Mouse (Mus musculus): ENCODE data around the gene Gm3159.
"Not testable (repeated sequence)": the region's sequence is repeated elsewhere in the genome, so short reads cannot be mapped to it uniquely, and the experiment has no call there.

Gene Gm3159

DNA sequence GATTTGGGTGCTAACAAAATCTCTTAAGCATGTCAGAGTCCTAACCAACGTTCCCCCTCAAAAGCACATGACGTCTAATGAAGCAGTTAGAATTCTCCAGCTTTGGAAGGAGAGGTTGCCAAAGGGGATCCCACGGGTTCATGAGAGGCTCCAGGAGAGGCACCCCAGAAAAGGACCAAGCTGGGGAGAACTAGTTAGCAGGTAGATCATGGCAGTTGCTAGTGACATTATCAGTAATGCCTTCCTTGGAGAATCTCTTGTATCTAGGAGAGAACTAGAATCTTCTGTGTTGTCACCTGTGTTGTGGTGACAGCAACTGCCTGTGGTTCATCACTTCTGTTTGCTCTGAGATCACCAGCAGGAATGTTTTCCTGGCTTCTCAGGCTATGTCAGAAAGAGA, at the start of gene Gm3159:
Gm3159 (plus strand) TSS at position 301 of the 400 bp plus-strand sequence.
- in situ Hi-C loops (cut with MboI, MseI) = not testable (repeated sequence)

DNA sequence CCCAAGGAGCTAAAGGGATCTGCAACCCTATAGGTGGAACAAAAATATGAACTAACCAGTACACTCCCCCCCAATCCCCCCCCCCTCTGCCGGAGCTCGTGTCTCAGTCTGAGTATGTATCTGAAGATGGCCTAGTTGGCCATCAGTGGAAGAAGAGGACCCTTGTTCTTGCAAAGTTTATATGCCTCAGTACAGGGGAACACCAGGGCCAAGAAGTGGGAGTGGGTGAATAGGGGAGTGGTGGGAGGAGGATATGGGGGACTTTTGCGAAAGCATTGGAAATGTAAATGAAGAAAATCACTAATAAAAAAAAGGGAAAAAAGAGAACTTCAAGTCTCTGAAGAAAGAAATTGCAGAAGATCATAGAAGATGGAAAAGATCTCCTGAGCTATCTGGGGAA, 28.3 kb upstream of the Gm3159 start:
- in situ Hi-C loops (cut with MboI, MseI) = loop anchor here (10.0 kb wide), 1 partner anchor 224 kb away; no protein-coding TSS in a partner anchor

DNA sequence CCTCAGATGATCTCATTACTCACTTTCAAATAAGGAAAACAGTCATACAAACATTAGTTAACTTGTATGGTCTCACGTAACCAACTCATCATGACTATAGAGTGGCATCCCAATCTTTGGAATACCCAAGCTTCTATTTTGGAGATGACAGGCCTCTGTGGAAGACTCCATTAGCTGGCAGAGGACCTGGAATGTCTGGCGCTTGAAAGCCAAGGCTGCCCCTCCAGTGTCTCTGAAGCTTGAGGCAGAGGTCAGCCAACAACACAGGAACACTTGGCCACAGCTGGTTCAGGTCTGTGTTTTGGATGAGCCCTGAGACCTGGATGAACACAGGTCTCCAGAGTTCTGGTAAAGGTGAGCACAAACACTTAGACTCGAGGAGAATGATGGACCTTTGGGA, 27.6 kb upstream of the Gm3159 start:
- in situ Hi-C loops (cut with MboI, MseI) = loop anchor here (10.0 kb wide), 1 partner anchor 225 kb away; no protein-coding TSS in a partner anchor

- in situ Hi-C loops (cut with MboI, MseI) = not testable (repeated sequence)
Measured at GRCm38 (mm10) chr14:4377871-4378270, 19.5 kb upstream of the Gm3159 start.

GRCm38 (mm10) chr14:4385606-4386005, 11.7 kb upstream of the Gm3159 start:
- in situ Hi-C loops (cut with MboI, MseI) = loop anchor here (5.0 kb wide), 1 partner anchor 447 kb away; no protein-coding TSS in a partner anchor

- in situ Hi-C loops (cut with MboI, MseI) = not testable (repeated sequence)
Measured at GRCm38 (mm10) chr14:4392841-4393530, 4.3 kb upstream of the Gm3159 start.

- in situ Hi-C loops (cut with MboI, MseI) = not testable (repeated sequence)
Measured at GRCm38 (mm10) chr14:4398624-4399023, 1.3 kb downstream of the Gm3159 start.

- in situ Hi-C loops (cut with MboI, MseI) = not testable (repeated sequence)
Measured at GRCm38 (mm10) chr14:4400115-4400789, 2.9 kb downstream of the Gm3159 start.

- in situ Hi-C loops (cut with MboI, MseI) = not testable (repeated sequence)
Measured at GRCm38 (mm10) chr14:4401245-4401644, 3.9 kb downstream of the Gm3159 start.

GRCm38 (mm10) chr14:4403840-4404239, 6.5 kb downstream of the Gm3159 start:
- in situ Hi-C loops (cut with MboI, MseI) = not testable (repeated sequence)

GRCm38 (mm10) chr14:4409939-4410338, 12.6 kb downstream of the Gm3159 start:
- in situ Hi-C loops (cut with MboI, MseI) = not testable (repeated sequence)

DNA sequence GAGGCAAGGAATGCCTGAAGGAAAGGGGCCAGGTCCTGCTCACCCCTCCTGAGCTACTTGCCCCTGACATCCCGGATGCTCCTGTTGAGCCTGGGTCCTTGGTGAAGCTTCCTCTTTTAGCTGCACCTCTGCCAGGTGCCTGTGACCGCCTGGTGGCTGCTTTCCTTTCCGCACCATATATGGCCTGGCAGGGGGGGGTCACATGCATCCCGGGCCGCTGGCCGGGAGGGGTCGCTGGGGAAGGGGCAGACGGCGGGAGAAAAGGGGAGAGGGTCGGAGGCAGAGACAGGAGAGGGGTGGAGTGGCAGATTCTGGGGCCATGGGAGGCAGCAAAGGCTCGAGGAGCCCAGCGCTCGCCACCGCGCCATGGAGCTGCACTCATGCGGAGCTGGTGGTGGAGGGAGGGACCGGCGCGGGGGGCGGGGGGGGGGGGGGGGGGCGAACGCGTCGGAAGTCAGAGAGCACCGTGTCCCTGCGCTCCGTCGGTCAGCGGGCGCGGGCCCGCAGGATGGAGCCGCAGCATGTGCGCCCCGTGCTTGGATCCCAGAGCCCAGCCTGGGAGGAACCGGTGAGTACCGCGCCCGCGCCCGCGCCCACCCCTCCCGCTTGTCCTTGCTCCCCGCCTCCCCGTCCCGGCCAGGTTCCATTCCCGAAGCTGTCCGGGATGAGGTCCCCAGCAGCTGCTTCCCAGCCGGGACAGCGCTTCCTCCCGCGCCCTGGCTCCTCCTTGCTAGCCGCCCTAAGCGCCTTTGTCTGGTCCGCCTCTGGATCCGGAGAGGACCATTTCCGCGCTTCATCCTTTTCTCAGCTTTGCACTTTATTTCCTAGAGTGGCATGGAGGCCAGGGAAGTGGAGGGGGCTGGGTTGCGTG, 17.9 kb downstream of the Gm3159 start, which contains the start of gene Gm3164:
Gm3164 (plus strand) TSS at position 484 of the 871 bp plus-strand sequence.
- in situ Hi-C loops (cut with MboI, MseI) = not testable (repeated sequence)

DNA sequence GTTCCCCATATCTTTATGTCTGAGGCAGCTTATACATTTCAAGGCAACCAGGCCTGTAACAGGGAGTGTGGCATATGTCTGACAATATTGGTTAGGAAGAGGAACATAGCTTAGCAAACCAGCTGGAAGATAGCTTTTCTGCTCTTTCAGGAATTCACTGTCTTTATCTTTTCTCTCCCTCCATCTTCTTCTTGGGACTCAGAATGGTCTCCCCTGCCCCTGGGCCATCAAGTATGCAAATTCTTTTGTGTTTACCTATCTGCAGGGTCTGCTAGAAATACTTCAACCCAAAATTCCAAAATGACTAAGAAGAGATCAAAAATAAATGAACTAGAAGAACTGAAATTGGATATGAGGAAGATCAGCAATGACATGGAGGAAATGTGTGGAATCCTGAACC, 33.4 kb downstream of the Gm3159 start, which contains the start of gene Gm3173:
Gm3173 (plus strand) TSS at position 301 of the 400 bp plus-strand sequence.
- in situ Hi-C loops (cut with MboI, MseI) = not testable (repeated sequence)
